ENCODE assay signal across 34 mouse cellular contexts in the genomic region with DNA sequence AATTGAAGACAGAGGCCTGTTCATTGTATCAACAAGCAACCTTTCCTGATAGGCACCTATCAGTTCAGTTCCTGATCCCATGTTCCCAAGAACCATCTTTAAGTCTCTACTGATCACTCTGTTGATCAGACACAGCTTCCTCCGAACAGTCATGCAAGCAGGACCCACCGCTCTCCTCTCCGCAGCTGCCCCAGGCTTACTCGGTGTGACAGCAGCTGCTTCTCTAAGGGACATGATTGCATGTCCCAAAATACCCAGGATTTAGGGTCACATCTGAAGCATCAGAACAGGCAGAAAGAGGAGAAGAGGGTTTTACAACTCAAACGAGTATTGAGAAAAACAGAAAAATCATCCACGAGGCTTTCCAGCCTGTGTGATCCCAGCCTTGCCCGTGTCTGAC. TPM values are rescaled to one million over a fixed set of nuclear protein-coding genes. Genes with fewer than 3 reads are reported as not detected.
DNase-seq lines count a peak whose midpoint lies in the region; ATAC-seq and TF ChIP-seq lines count a peak whose summit lies in the region.
"Had no signal": no experiment of that assay in that cellular context is flagged by ENCODE, and none has a peak within 500 bp of the region (broad histone marks: within the 10 kb centered on the region; RNA-seq: fewer than 3 reads in every experiment).

No protein-coding gene starts in this region.

- ATAC-seq in heart, embryonic 15.5 days (replicated peaks; ENCODE audit: insufficient number of reproducible peaks, insufficient read depth, low FRiP score, low read depth): no peak
- ATAC-seq in CD4-positive, CD25-positive, alpha-beta regulatory T cell, adult 4 months: no peak
- ATAC-seq: liver, postnatal 0 days; midbrain, embryonic 16.5 days had no signal

- in situ Hi-C loops in CH12.LX (cut with MboI; ENCODE audit: low pct_ligation_motif_present, low pct_unique_long_range_greater_than_20kb, low sequenced_read_pairs): loop anchor here (5.0 kb wide), 1 partner anchor 138 kb away; no protein-coding TSS in a partner anchor

- H3K9me3 ChIP-seq in heart, embryonic 10.5 days: no peaks in the 10 kb centered on the region
- H3K9me3 ChIP-seq in heart, embryonic 15.5 days (replicated peaks): no peaks in the 10 kb centered on the region
- H3K9me3 ChIP-seq in CH12.LX (replicated peaks; ENCODE audit: low read length): peaks cover 2% of the 10 kb centered on the region
- H3K9me3 ChIP-seq: embryonic facial prominence, embryonic 13.5 days; forebrain, embryonic 12.5 days; neural tube, embryonic 12.5 days had no signal

- H3K27me3 ChIP-seq in heart, embryonic 10.5 days (ENCODE audit: insufficient read depth, poor library complexity, severe bottlenecking): no peaks in the 10 kb centered on the region
- H3K27me3 ChIP-seq in heart, embryonic 15.5 days: no peaks in the 10 kb centered on the region
- H3K27me3 ChIP-seq in C2C12 (ENCODE audit: control insufficient read depth, insufficient read depth, insufficient read length) (peaks cover 7% of the 10 kb centered on the region), CH12.LX (replicated peaks) (peaks cover 35% of the 10 kb centered on the region)
- H3K27me3 ChIP-seq: embryonic facial prominence, embryonic 13.5 days; forebrain, embryonic 12.5 days; neural tube, embryonic 12.5 days had no signal

- TF ChIP-seq CTCF in C2C12 (IDR thresholded peaks at IDR 0.05; ENCODE audit: control insufficient read depth, insufficient read depth, insufficient read length) (no peak), CH12.LX (conservative IDR thresholded peaks at IDR 0.05 in 1 of 2, IDR thresholded peaks at IDR 0.05 in 1 of 2; ENCODE audit: low read depth in 2 of 2, low read length in 2 of 2) (no peak)

- peak overlapping the region; percentile 39 for H3K4me2 ChIP-seq in heart, embryonic 15.5 days
- H3K4me2 ChIP-seq in CH12.LX (ENCODE audit: insufficient read depth, low read depth, poor library complexity, severe bottlenecking): peak overlapping the region; percentile 62; the same call in 1 of the 2 replicates
- H3K4me2 ChIP-seq: embryonic facial prominence, embryonic 13.5 days; forebrain, embryonic 12.5 days; hindbrain, embryonic 14.5 days; midbrain, embryonic 11.5 days; neural tube, embryonic 12.5 days had no signal

- peak overlapping the region; percentile 29; the same call in 1 of the 2 replicates for H3K9ac ChIP-seq in heart, embryonic 15.5 days
- no peak overlapping the region for H3K9ac ChIP-seq in CH12.LX (ENCODE audit: insufficient read depth, low read depth)
- H3K9ac ChIP-seq: embryonic facial prominence, embryonic 13.5 days; forebrain, embryonic 12.5 days; hindbrain, embryonic 14.5 days; liver, postnatal 0 days; neural tube, embryonic 12.5 days had no signal

- peak overlapping the region; percentile 15 for H3ac ChIP-seq in C2C12 (ENCODE audit: control insufficient read depth, insufficient read length, low read depth)

- no peak for TF ChIP-seq POLR2A in CH12.LX (IDR thresholded peaks at IDR 0.05; ENCODE audit: low read depth, low read length)

- no peaks in the 10 kb centered on the region for H3K79me3 ChIP-seq in C2C12 (ENCODE audit: low read depth)

- 0 out of 2 replicates have a peak, but pooled peaks cover 9% of the 10 kb centered on the region for H3K4me1 ChIP-seq in heart, embryonic 10.5 days
- peaks cover 23% of the 10 kb centered on the region for H3K4me1 ChIP-seq in heart, embryonic 15.5 days (replicated peaks)
- H3K4me1 ChIP-seq in CH12.LX (ENCODE audit: control insufficient read depth in 1 of 2, insufficient read depth in 2 of 2): peaks cover 5 to 6% of the 10 kb centered on the region in 2 experiments; a peak in 2 of 4 replicates
- H3K4me1 ChIP-seq: forebrain, embryonic 12.5 days; neural tube, embryonic 12.5 days had no signal

- peak overlapping the region; percentile 19 for H3K27ac ChIP-seq in heart, embryonic 10.5 days
- H3K27ac ChIP-seq in heart, embryonic 15.5 days: peak overlapping the region; percentile 54; the same call in 1 of the 2 replicates
- no peak overlapping the region for H3K27ac ChIP-seq in CH12.LX (ENCODE audit: insufficient read depth, low read depth)
- H3K27ac ChIP-seq: embryonic facial prominence, embryonic 13.5 days; forebrain, embryonic 12.5 days; hindbrain, embryonic 14.5 days; neural tube, embryonic 12.5 days had no signal

- TF ChIP-seq RAD21 in CH12.LX (IDR thresholded peaks at IDR 0.05; ENCODE audit: low read depth, low read length): no peak

- H3K4me3 ChIP-seq in heart, embryonic 10.5 days: no peak overlapping the region
- no peak overlapping the region for H3K4me3 ChIP-seq in heart, embryonic 15.5 days
- H3K4me3 ChIP-seq in C2C12 (ENCODE audit: insufficient read depth, poor library complexity, severe bottlenecking) (no peak overlapping the region), CH12.LX (replicated peaks in 1 of 3; ENCODE audit: low read depth in 2 of 3, low read length in 2 of 3, poor library complexity in 1 of 3) (no peak overlapping the region)
- H3K4me3 ChIP-seq: embryonic facial prominence, embryonic 13.5 days; erythroblast, embryonic 14.5 days; forebrain, embryonic 12.5 days; neural tube, embryonic 12.5 days had no signal

- dilution Hi-C loops in CH12.LX (cut with MboI; ENCODE audit: extremely low pct_ligation_motif_present, extremely low pct_unique_long_range_greater_than_20kb, low sequenced_read_pairs): no loop called here

- WGBS in heart, embryonic 10.5 days: 69% methylated on average over 7 of the region's 7 CpGs
- WGBS in heart, embryonic 15.5 days: 63% methylated on average over 7 of the region's 7 CpGs

- no peak for DNase-seq in heart, embryonic 10.5 days (ENCODE audit: low spot score)
- DNase-seq in heart, adult 9 months (ENCODE audit: low spot score in 2 of 2): no peak
- DNase-seq in heart, adult 8-10 months (ENCODE audit: low spot score): no peak
- DNase-seq in CH12.LX (ENCODE audit: extremely low read depth): no peak
- DNase-seq: adrenal gland, postnatal 14 days; B cell, adult 2 months; cerebellum, adult 11-12 months; cerebellum, adult 9-11 months; embryo, embryonic 11 days; gastrocnemius, postnatal 25 days; kidney, adult 9 months; kidney, postnatal 10 days; layer of hippocampus, adult 9-11 months; liver, postnatal 0 days; lung, postnatal 36 days; right cerebral cortex, adult 18-20 months; spleen, adult 18-20 months; thymus, postnatal 25 days had no signal

- H3K36me3 ChIP-seq in heart, embryonic 10.5 days: no peaks in the 10 kb centered on the region
- H3K36me3 ChIP-seq in heart, embryonic 15.5 days: no peaks in the 10 kb centered on the region
- H3K36me3 ChIP-seq in C2C12 (ENCODE audit: control insufficient read depth, insufficient read depth): no peaks in the 10 kb centered on the region
- no peaks in the 10 kb centered on the region for H3K36me3 ChIP-seq in CH12.LX (replicated peaks in 1 of 2; ENCODE audit: control insufficient read depth in 1 of 2, insufficient read depth in 1 of 2, low read length in 1 of 2)
- H3K36me3 ChIP-seq: embryonic facial prominence, embryonic 13.5 days; forebrain, embryonic 12.5 days; neural tube, embryonic 12.5 days had no signal

- no peaks in the 10 kb centered on the region for H3K79me2 ChIP-seq in C2C12 (ENCODE audit: control insufficient read depth, insufficient read depth)
- H3K79me2 ChIP-seq in CH12.LX (replicated peaks; ENCODE audit: control insufficient read depth, extremely low read depth, insufficient read depth, poor library complexity, severe bottlenecking): no peaks in the 10 kb centered on the region

- TF ChIP-seq EP300 in CH12.LX (IDR thresholded peaks at IDR 0.05; ENCODE audit: low read length): no peak

TF ChIP-seq in C2C12, 6 proteins besides CTCF, POLR2A, EP300 and RAD21:
- no peak for TF ChIP-seq MYOG (IDR thresholded peaks at IDR 0.05; ENCODE audit: control insufficient read depth, extremely low read depth, insufficient read length)

TF ChIP-seq in CH12.LX, 34 proteins besides CTCF, POLR2A, EP300 and RAD21 (continues in another document):
- TF ChIP-seq ZKSCAN1 (IDR thresholded peaks at IDR 0.05; ENCODE audit: borderline replicate concordance, low read depth, low read length): no peak
- TF ChIP-seq ZNF384 (IDR thresholded peaks at IDR 0.05; ENCODE audit: low read depth, low read length): no peak
- TF ChIP-seq SMC3 (IDR thresholded peaks at IDR 0.05; ENCODE audit: low read depth, low read length): no peak
- TF ChIP-seq MYC (IDR thresholded peaks at IDR 0.05; ENCODE audit: low read depth, low read length): no peak
- TF ChIP-seq CHD1 (IDR thresholded peaks at IDR 0.05; ENCODE audit: low read depth, low read length): no peak
- no peak for TF ChIP-seq PAX5 (IDR thresholded peaks at IDR 0.05; ENCODE audit: low read length)

RNA-seq across cellular contexts. Expression of a gene that starts 15.5 kb away (rescaled TPM):
- 3,021 and 6,084 TPM in 2 replicates for polyA plus RNA-seq in heart, embryonic 10.5 days (2016; fragmentation: Nextera tagmentation; extraction: Ambion mirVana)
- polyA plus RNA-seq in heart, embryonic 15.5 days (2015; fragmentation: Nextera tagmentation; extraction: Ambion mirVana): 7,334 and 9,932 TPM in 2 replicates
- over 10,000 TPM; 21,987 to 25,864 (median 23,706) TPM for total RNA-seq in heart, adult 8-10 months (2022)
- not detected for polyA plus RNA-seq in C2C12 (2012; fragmentation: generic; extraction: Trizol)
- total RNA-seq in CH12.LX (2012; rRNA removed): not detected in 2 replicates
- not detected in 2 replicates for total RNA-seq in CH12.LX (2014; rRNA removed)
- polyA plus RNA-seq in CH12.LX (2012; ENCODE audit: insufficient read length, low read depth): not detected in 2 replicates
- not detected for polyA plus RNA-seq in CD4-positive, CD25-positive, alpha-beta regulatory T cell, adult 4 months (2017; shearing (Covaris generic))
- total RNA-seq: adrenal gland, postnatal 14 days; hematopoietic stem cell, adult 5-6 weeks had no signal
- polyA plus RNA-seq: embryonic facial prominence, embryonic 13.5 days; erythroblast, embryonic 14.5 days; intestine, postnatal 0 days; liver, adult 2 months had no signal

RNA-seq across cellular contexts. Expression of a gene that starts 35.4 kb away (rescaled TPM):
- polyA plus RNA-seq in heart, embryonic 10.5 days (2016; fragmentation: Nextera tagmentation; extraction: Ambion mirVana): 6.6 and 8.0 TPM in 2 replicates
- polyA plus RNA-seq in heart, embryonic 15.5 days (2015; fragmentation: Nextera tagmentation; extraction: Ambion mirVana): 3.9 and 4.1 TPM in 2 replicates
- 10 to 100 TPM; 16.1 to 21.3 (median 20.0) TPM for total RNA-seq in heart, adult 8-10 months (2022)
- polyA plus RNA-seq in C2C12 (2012; fragmentation: generic; extraction: Trizol) (0.08 TPM), CH12.LX (2012; ENCODE audit: insufficient read length, low read depth) (not detected in 2 replicates)
- total RNA-seq in CH12.LX (2012; rRNA removed) (0.17 TPM in 1 of 2 replicates, not detected in the other), CH12.LX (2014; rRNA removed) (not detected in 2 replicates)
- under 1 TPM in 1 of 2 experiments, not detected in 1; 0.15 TPM for polyA plus RNA-seq in CD4-positive, CD25-positive, alpha-beta regulatory T cell, adult 4 months (2017; shearing (Covaris generic))
- total RNA-seq: hematopoietic stem cell, adult 5-6 weeks had no signal

RNA-seq across cellular contexts. Expression of a gene that starts 55.3 kb away (rescaled TPM):
- 0.20 and 0.39 TPM in 2 replicates for polyA plus RNA-seq in heart, embryonic 10.5 days (2016; fragmentation: Nextera tagmentation; extraction: Ambion mirVana)
- 0.16 and 0.42 TPM in 2 replicates for polyA plus RNA-seq in heart, embryonic 15.5 days (2015; fragmentation: Nextera tagmentation; extraction: Ambion mirVana)
- under 1 TPM in 1 of 4 experiments, not detected in 3; 0.37 TPM for total RNA-seq in heart, adult 8-10 months (2022)
- polyA plus RNA-seq in C2C12 (2012; fragmentation: generic; extraction: Trizol) (not detected), CH12.LX (2012; ENCODE audit: insufficient read length, low read depth) (0.70 and 0.94 TPM in 2 replicates)
- total RNA-seq in CH12.LX (2012; rRNA removed) (0.47 and 0.59 TPM in 2 replicates), CH12.LX (2014; rRNA removed) (0.39 TPM in 1 of 2 replicates, not detected in the other)
- polyA plus RNA-seq in CD4-positive, CD25-positive, alpha-beta regulatory T cell, adult 4 months (2017; shearing (Covaris generic)): under 1 TPM in 1 of 2 experiments, not detected in 1; 0.75 TPM
- total RNA-seq: adrenal gland, postnatal 14 days; gastrocnemius, postnatal 25 days; liver, adult 2 months had no signal
- polyA plus RNA-seq: embryonic facial prominence, embryonic 13.5 days; erythroblast, embryonic 14.5 days; forebrain, embryonic 12.5 days; intestine, postnatal 0 days; large intestine, adult 2 months; limb, embryonic 11.5 days; liver, adult 2 months; neural tube, embryonic 12.5 days; stomach, embryonic 16.5 days had no signal

Comparison
In these comparisons a context has a peak if more than half of its experiments do, and no peak if none do; other contexts are left out.
1. RNA of a gene that starts 15.5 kb away (polyA plus RNA-seq): 7,334 to 9,932 TPM in heart, embryonic 15.5 days and 3,021 to 6,084 TPM in heart, embryonic 10.5 days; not detected in C2C12 (single experiment), not detected in CH12.LX and not detected in CD4-positive, CD25-positive, alpha-beta regulatory T cell, adult 4 months; every median in the first group is over 1,000 times any median in the second.